Mouse (Mus musculus) megakaryocyte-erythroid progenitor cell, adult 5-6 weeks (primary cell): ENCODE data around the gene Fhl2. TPM values are rescaled to one million over a fixed set of nuclear protein-coding genes. Genes with fewer than 3 reads are reported as not detected.
A peak's percentile ranks its signal among the peaks of the same experiment; 100 is the strongest.
"Not testable (repeated sequence)": the region's sequence is repeated elsewhere in the genome, so short reads cannot be mapped to it uniquely, and the experiment has no call there.

ENCODE experiments used
- ATAC-seq: replicated peaks from 2 replicates; pipeline ENCODE4 v1.8.0; 2016; ENCODE audit warnings: mild to moderate bottlenecking, inconsistent platforms; ENCODE audit not compliant: severe bottlenecking, poor library complexity, low FRiP score, low TSS enrichment
- total RNA-seq, 2 experiments: library from RNA; stranded (forward) in 1 of 2; stranded (reverse) in 1 of 2; fragments of 200-1000, 215-1000 nt in 1 of 2; fragments of >200 nt in 1 of 2; fragmentation: Nextera tagmentation in 1 of 2; gene quantifications; 2 replicates each; pipeline ENCODE4 v1.2.3; 2014 to 2017

Fhl2 gene
- total RNA-seq, 2 experiments from 2014 or later, result not detected

GRCm38 (mm10) chr1:43157907-43158306, 38.9 kb downstream of the Fhl2 start:
- no peak for ATAC-seq

DNA sequence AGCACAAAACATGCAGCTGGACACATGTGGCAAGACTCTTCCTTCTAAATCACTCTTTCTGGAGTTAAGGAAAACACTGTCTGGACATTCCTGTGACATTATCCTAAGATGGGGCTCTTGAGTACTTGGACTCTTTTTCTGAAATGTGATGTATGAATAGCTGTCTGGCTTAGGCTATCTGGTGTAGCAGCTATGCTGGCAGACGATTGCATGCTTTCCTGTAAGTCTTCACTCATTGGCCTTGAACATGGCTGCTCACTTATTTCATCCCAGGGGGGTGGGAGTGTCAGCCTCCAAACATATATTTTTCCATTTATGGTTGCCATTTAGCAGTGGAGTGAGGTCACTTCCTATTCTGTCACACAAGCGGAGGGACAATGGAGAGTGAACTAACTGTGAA, 42.3 kb downstream of the Fhl2 start:
- ATAC-seq, result no peak

GRCm38 (mm10) chr1:43153538-43153937, 43.2 kb downstream of the Fhl2 start:
- ATAC-seq, result no peak

GRCm38 (mm10) chr1:43152626-43153025, 44.2 kb downstream of the Fhl2 start:
- ATAC-seq, result no peak

GRCm38 (mm10) chr1:43150225-43150624, 46.6 kb downstream of the Fhl2 start:
- ATAC-seq, result no peak

GRCm38 (mm10) chr1:43147474-43147873, 49.3 kb downstream of the Fhl2 start:
- no peak for ATAC-seq

DNA sequence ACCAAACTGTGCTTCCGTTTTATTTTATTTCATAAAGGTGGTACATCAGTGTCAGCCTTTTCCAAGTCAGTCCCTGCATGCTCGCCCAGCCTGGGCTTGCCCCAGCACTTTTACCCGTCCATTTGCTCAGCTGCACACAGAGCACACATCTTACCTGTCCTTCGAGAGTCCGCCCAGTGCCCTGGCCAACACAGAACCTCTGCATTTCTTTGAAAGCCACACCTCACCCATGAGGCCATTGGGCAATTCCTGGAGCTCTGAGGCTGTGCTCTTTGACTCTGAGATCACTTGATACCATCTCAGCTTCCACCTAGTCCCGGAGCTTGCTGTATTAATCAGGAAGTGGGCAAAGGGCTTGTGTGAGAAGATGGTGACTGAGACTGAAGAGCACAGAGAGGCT, 51.4 kb downstream of the Fhl2 start:
- no peak for ATAC-seq

DNA sequence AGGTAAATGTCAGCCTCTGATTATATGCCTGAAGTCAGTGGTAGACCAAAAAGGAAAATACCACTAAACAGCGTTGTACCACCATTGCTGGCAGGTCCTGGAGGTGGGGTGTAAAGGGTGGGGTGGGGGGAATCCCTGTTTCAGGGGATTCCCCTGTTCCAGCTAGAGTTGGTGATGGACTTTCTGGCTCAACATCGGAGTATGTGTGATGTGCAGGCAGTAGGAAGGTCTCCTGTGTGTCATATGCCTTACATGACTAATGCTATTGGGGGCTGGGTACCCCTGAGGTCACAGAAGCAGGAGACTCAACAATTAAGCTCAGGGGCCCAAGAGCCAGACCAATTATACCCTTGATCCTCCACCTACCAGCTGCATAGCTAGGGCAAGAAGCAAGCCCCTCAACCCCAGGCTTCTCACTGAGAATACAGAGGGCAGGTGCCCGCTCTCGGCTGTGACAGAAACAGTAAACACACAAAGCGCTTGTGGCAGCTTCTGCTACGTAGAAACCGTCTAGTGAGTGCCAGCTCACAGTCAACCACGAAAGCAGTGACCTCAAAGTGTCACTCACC, 52.4 kb downstream of the Fhl2 start:
- ATAC-seq, result no peak

GRCm38 (mm10) chr1:43143791-43144190, 53.0 kb downstream of the Fhl2 start:
- no peak for ATAC-seq

DNA sequence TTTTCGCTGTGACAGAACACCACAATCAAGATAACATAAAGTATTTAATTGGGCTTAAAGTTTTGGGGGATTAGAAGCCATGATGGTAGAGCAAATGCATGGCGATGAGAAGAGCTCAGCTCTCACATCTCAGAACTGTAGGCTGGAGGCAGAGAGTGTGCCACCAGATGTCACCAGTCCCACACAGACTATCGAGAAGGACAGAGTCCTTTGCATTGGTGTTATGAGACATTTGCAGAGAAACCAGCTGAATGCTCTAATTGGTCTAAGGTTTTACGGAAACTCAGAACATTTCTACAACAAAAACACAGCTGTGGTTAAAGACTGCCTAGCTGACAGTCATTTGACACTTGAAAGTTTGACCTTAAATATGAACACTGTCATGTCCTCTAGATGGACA, 53.5 kb downstream of the Fhl2 start:
- ATAC-seq, result no peak

- ATAC-seq, result no peak
Measured at GRCm38 (mm10) chr1:43142849-43143248, 53.9 kb downstream of the Fhl2 start.

DNA sequence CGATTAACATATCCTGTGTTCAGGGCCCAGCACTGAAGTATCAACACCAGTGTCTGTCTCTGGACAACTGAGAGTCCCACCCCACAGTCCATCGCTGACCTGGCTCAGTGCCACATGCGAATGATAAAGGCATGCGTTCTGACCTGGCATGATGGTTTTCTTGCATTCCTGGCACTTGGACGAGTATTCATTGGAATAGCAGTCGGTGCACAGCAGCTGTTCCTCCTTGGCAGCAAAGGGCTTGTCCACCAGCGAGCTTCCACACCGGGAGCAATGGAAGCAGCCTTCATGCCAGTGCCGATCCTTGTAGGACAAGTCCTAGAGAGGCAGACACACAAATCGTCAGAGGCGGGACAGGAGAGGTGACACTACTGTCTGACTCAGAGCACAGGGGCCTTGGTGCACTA, 55.2 kb downstream of the Fhl2 start:
- ATAC-seq, result no peak

- peak; percentile 93 for ATAC-seq
Measured at GRCm38 (mm10) chr1:43139587-43140266, 57.1 kb downstream of the Fhl2 start.

DNA sequence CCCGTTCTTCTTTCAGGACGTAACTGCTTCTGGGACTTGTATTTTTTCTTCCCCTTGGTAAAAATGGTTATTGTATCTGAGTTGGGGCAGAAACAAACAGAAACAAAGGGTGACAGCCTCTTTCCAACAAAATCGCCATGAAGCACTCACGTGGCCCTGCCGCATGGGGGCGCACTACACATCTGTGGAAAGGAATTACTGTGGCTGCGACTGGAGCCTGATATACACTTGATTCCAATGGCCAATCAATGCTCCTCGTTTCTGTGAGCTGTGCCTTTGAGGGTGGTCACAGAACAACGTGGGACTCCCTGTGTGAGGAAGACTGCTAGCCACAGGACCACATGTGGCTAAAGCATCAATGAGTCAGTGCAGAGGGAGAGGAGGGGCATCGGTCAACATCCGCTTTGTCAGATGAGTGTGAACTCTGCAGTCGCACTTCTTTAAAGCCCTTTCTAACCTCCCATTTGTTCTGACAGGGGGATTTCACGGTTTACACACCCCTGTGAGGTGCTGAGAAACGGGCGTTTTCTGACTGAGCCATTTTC, 58.4 kb downstream of the Fhl2 start:
- ATAC-seq, result no peak

- no peak for ATAC-seq
Measured at GRCm38 (mm10) chr1:43137334-43137733, 59.5 kb downstream of the Fhl2 start.

GRCm38 (mm10) chr1:43136488-43137029, 60.2 kb downstream of the Fhl2 start:
- not testable (repeated sequence) for ATAC-seq

- ATAC-seq, result no peak
Measured at GRCm38 (mm10) chr1:43131591-43131990, 65.2 kb downstream of the Fhl2 start.

DNA sequence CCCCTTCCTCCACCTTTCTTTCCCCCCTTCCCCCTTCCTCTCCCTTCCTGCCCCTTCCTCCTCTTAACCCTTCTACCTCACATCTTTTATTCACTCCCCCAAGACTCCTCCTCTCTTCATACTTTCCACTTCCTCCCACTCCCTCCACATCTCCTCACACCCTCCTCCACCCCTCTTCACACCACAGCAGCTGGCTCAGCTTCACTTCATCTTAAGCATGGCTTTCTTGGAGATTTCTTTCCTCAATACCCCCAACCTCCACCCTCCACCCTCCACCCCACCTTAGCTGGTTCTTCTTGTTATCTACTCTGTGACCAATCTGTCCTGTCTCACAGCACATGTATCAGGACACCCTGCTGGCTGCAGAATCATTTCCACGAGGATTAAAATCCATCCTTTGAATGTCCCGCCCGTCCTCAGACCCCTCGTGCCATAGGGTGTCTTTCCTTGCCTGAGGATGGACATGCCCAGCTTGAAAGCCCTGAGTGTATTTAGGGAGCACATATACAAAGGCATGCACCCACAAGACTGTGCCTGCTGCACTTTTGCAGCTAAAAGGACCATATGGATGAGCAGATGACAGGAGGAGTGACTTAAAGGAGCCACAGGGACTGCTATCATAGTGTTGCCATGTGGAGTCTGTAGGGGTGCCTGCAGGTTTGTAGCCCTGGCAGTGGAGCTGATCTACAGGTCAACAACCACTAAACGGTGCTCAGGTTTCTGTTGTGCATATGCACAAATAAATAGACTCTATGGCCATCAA, 66.4 kb downstream of the Fhl2 start:
- no peak for ATAC-seq

DNA sequence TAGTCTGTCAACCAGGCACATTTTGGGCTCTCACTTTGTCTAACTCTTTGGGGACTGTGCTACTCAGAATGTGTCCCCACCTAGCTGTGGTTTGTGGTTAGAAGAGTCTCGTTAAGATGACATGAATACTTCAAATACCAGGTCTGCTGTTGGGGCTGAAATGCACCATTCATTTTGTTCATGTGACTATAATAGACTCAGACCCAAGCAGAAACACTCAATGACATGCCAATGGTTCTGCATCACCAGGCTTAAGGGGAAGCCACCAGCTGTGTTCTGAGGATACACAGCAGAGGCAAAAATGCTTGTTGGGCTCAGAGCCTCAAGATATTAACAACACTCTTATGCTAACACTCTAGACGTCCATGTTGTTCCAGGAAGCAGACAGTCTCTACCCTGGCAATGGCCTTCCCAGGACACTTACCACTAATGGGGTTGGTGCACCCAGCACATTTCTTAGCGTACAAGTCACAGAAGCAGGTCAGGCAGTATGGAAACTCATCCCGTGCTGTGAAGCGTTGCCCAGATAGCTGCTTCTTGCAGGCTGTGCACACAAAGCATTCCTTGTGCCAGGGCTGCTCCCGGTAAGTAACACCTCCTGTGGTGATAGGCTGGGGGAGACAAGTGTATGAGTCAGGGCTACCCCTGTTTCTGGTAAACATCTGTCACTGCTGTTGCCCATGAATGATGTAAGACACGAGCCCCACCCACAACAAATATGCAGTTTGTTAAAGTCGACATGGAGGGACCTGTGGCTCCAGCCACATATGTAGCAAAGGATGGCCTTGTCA, 68.8 kb downstream of the Fhl2 start:
- ATAC-seq, result no peak
